8 mouse cellular contexts compared by ENCODE assay signal in genomic region chr1:139378861-139379620, GRCm38 (mm10). TPM values are rescaled to one million over a fixed set of nuclear protein-coding genes. Genes with fewer than 3 reads are reported as not detected.
DNase-seq lines count a peak whose midpoint lies in the region; ATAC-seq lines count a peak whose summit lies in the region.

No protein-coding gene starts in this region.

- ATAC-seq in heart, embryonic 15.5 days (replicated peaks; ENCODE audit: insufficient number of reproducible peaks, insufficient read depth, low FRiP score, low read depth), result peak; percentile 60; the same call in 1 of the 2 replicates
- ATAC-seq in common myeloid progenitor, adult 5-6 weeks (replicated peaks; ENCODE audit: low read depth, poor library complexity, severe bottlenecking), result peak; percentile 39; the same call in 1 of the 2 replicates
- peak; percentile 70 for ATAC-seq in kidney, embryonic 14.5 days (ENCODE audit: low FRiP score, low TSS enrichment)
- ATAC-seq in neural tube, embryonic 13.5 days (ENCODE audit: low read depth), result peak; percentile 34; the same call in 1 of the 2 replicates
- no peak for ATAC-seq in frontal cortex, adult (ENCODE audit: low TSS enrichment)

- no peaks in the 10 kb centered on the region for H3K27me3 ChIP-seq in heart, embryonic 15.5 days
- no peaks in the 10 kb centered on the region for H3K27me3 ChIP-seq in kidney, embryonic 14.5 days (ENCODE audit: control insufficient read depth, insufficient read depth, low read length)
- H3K27me3 ChIP-seq in neural tube, embryonic 13.5 days, result no peaks in the 10 kb centered on the region

- WGBS in heart, embryonic 15.5 days, result 9% methylated on average over 11 of the region's 11 CpGs
- WGBS in kidney, embryonic 14.5 days, result 25% methylated on average over 11 of the region's 11 CpGs
- WGBS in neural tube, embryonic 13.5 days, result 25% methylated on average over 11 of the region's 11 CpGs

- H3K4me2 ChIP-seq in heart, embryonic 15.5 days, result peak overlapping the region; percentile 41
- H3K4me2 ChIP-seq in kidney, embryonic 14.5 days (replicated peaks; ENCODE audit: low read depth, low read length), result no peak overlapping the region
- H3K4me2 ChIP-seq in neural tube, embryonic 13.5 days, result no peak overlapping the region

- no peak overlapping the region for H3K4me3 ChIP-seq in heart, embryonic 15.5 days
- no peak overlapping the region for H3K4me3 ChIP-seq in kidney, embryonic 14.5 days (ENCODE audit: low read length)
- no peak overlapping the region for H3K4me3 ChIP-seq in neural tube, embryonic 13.5 days

- no peak overlapping the region for H3K9ac ChIP-seq in heart, embryonic 15.5 days
- no peak overlapping the region for H3K9ac ChIP-seq in kidney, embryonic 14.5 days (ENCODE audit: low read depth, low read length)
- H3K9ac ChIP-seq in neural tube, embryonic 13.5 days, result no peak overlapping the region

- H3K27ac ChIP-seq in heart, embryonic 15.5 days, result no peak overlapping the region
- no peak overlapping the region for H3K27ac ChIP-seq in kidney, embryonic 14.5 days (ENCODE audit: low read depth, low read length)
- H3K27ac ChIP-seq in neural tube, embryonic 13.5 days (replicated peaks), result no peak overlapping the region

- peaks cover 14% of the 10 kb centered on the region; the same call in 1 of the 2 replicates for H3K4me1 ChIP-seq in heart, embryonic 15.5 days (replicated peaks)
- H3K4me1 ChIP-seq in kidney, embryonic 14.5 days (ENCODE audit: control insufficient read depth, insufficient read depth, low read length), result no peaks in the 10 kb centered on the region
- H3K4me1 ChIP-seq in neural tube, embryonic 13.5 days (replicated peaks), result peaks cover 14% of the 10 kb centered on the region

- no peaks in the 10 kb centered on the region for H3K36me3 ChIP-seq in heart, embryonic 15.5 days
- H3K36me3 ChIP-seq in kidney, embryonic 14.5 days (ENCODE audit: control insufficient read depth, insufficient read depth, low read length), result no peaks in the 10 kb centered on the region
- no peaks in the 10 kb centered on the region for H3K36me3 ChIP-seq in neural tube, embryonic 13.5 days

- no peak for DNase-seq in heart, adult 8-10 months (ENCODE audit: low spot score)
- no peak for DNase-seq in urinary bladder, adult 2 months (ENCODE audit: low spot score)
- no peak for DNase-seq in spleen, adult 12 weeks (ENCODE audit: low spot score)

- no peaks in the 10 kb centered on the region for H3K9me3 ChIP-seq in heart, embryonic 15.5 days (replicated peaks)
- no peaks in the 10 kb centered on the region for H3K9me3 ChIP-seq in kidney, embryonic 14.5 days (ENCODE audit: control insufficient read depth, low read length)
- no peaks in the 10 kb centered on the region for H3K9me3 ChIP-seq in neural tube, embryonic 13.5 days

RNA-seq across cellular contexts. Expression of gene Crb1, which starts 2.1 kb away (rescaled TPM):
- 0.04 and 0.09 TPM in 2 replicates for polyA plus RNA-seq in heart, embryonic 15.5 days (2015; fragmentation: Nextera tagmentation; extraction: Ambion mirVana)
- total RNA-seq in heart, adult 8-10 months (2022), result 1 to 10 TPM in 1 of 4 experiments, under 1 TPM in 3; 0.22 to 1.1 (median 0.62) TPM
- total RNA-seq in common myeloid progenitor, adult 5-6 weeks (2017), result not detected in 2 replicates
- 0.14 and 0.16 TPM in 2 replicates for polyA plus RNA-seq in kidney, embryonic 14.5 days (2014; fragmentation: Nextera tagmentation; extraction: Ambion mirVana)
- polyA plus RNA-seq in neural tube, embryonic 13.5 days (2015; fragmentation: Nextera tagmentation; extraction: Ambion mirVana), result 1.1 and 1.3 TPM in 2 replicates
- polyA plus RNA-seq in urinary bladder, adult 2 months (2012; rRNA removed), result 0.15 TPM in 1 of 2 replicates, not detected in the other

RNA-seq across cellular contexts. Expression of gene Zbtb41, which starts 43.0 kb away (rescaled TPM):
- 6.5 and 6.9 TPM in 2 replicates for polyA plus RNA-seq in heart, embryonic 15.5 days (2015; fragmentation: Nextera tagmentation; extraction: Ambion mirVana)
- total RNA-seq in heart, adult 8-10 months (2022), result 10 to 100 TPM; 19.7 to 25.4 (median 21.6) TPM
- total RNA-seq in common myeloid progenitor, adult 5-6 weeks (2017), result 21.2 and 28.9 TPM in 2 replicates
- 9.1 and 15.4 TPM in 2 replicates for polyA plus RNA-seq in kidney, embryonic 14.5 days (2014; fragmentation: Nextera tagmentation; extraction: Ambion mirVana)
- polyA plus RNA-seq in neural tube, embryonic 13.5 days (2015; fragmentation: Nextera tagmentation; extraction: Ambion mirVana), result 9.8 and 11.7 TPM in 2 replicates
- 6.5 and 7.5 TPM in 2 replicates for polyA plus RNA-seq in urinary bladder, adult 2 months (2012; rRNA removed)
